Mouse (Mus musculus) small intestine, adult 2 months (tissue): Measurements from ENCODE around the gene Apoh.

Source experiments
- CTCF ChIP-seq: fragments of 200-500 bp; IDR thresholded peaks from 2 replicates; pipeline ENCODE4 v1.5.1; 2012; ENCODE audit warnings: low read depth, mild to moderate bottlenecking, control low read depth, inconsistent platforms, low read length, moderate library complexity, mixed read lengths; ENCODE audit not compliant: insufficient replicate concordance, insufficient read length; ENCODE audit errors: extremely low read depth
- POLR2A ChIP-seq: fragments of 200-500 bp; IDR thresholded peaks from 2 replicates; pipeline ENCODE4 v1.6.1; 2012; ENCODE audit warnings: low read depth, mild to moderate bottlenecking, control low read depth, inconsistent platforms, low read length, moderate library complexity

DNA sequence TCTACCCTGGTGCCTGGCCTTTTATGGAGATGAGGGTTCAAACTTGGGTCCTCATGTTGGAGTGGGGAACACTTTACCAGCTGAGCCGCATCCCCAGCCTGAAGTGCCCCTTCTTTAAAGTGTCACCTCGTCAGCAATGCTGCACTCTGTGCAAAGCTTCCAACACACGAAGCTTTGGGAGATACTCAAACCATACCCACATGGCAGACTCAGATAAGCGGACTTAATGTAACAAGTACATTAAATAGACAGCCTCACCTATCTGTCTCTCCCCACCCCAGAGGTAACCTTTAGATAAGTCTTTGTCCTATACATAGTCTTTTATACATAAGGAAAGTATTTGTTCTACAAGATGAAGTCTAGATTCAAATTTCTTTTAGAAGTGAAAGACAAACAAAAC lies 17.8 kb downstream of the Apoh start:
- TF ChIP-seq POLR2A (no peak), CTCF (no peak)
